Mouse (Mus musculus): ENCODE data around the gene Igsf9b.
A peak's percentile ranks its signal among the peaks of the same experiment; 100 is the strongest.

Igsf9b gene

DNA sequence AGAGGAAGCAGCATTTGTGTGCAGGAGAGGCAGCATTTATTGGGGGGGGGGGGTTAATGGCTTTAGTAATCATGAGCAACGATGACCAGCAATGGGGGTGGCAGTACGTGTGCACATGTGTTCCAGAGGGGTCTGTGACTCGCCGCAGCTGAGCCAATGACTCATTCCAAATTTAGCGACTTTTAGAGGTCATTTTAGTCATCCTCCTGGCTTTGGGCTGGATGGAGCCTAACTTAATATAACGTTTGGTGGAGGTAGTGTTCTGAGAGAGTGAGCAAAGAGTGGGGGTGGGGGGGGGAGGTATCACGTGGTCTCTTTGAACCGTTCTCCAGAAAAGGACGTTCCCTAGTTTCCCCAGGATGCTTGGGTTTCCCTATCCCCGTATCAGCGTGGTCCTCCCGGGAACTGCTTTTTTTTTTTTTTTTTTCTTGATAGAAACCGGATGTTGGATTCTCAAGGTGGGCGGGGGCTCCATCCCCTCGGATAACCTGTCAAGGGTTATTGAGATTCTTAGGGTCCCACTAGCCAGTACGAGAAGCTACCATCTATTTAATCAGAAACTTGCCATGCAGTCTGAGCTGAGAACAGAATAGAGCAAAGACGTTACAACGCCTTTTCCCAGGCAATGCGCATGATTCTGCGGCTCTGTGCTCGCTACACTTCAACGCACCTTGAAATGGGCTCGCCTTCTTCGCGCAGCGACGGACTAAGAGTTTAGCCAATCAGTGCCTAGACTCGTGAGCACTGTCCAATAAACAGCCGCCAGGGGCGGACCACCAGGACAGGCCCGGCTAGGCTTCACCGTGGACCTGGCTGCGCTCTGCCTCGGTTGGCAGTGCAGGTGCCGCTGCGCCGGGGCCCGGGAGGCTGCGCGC lies at the start of gene Igsf9b:
Gene Igsf9b (plus strand): TSS at position 794 of the 875 bp plus-strand sequence.
- peak; percentile 92 for DNase-seq

DNA sequence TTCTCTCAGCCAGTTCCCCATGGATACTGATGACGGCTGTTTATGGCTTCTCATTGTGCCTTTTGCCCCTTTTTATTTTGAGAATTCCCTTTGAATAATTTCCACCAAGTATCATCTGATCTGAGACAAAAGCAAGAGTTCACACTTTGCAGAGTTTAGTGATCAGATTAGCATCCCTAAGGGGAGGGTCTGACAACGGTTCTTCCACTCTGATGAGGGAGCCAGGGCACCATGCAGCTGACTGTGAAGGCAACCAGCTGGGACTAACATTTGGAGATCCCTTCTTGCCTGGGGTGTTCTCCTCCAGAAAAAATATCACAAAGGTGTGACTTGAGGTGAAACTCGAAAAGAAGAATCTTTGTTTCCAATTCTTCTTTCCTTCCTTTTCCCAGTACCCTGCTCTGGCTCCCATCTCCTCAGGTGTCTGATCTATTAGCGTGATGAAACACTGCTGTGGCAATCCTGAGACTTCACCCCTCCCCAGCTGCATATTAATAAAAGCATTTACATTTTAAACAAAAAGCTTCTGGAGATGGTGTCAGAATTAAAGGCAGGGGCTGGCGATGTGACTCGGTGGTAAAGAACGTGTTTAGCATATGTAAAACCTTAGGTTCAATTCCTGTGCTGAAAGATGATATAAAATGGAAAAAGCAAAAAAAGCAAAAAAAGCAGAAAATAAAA lies 46.8 kb upstream of the Igsf9b start:
- no peak for DNase-seq

DNA sequence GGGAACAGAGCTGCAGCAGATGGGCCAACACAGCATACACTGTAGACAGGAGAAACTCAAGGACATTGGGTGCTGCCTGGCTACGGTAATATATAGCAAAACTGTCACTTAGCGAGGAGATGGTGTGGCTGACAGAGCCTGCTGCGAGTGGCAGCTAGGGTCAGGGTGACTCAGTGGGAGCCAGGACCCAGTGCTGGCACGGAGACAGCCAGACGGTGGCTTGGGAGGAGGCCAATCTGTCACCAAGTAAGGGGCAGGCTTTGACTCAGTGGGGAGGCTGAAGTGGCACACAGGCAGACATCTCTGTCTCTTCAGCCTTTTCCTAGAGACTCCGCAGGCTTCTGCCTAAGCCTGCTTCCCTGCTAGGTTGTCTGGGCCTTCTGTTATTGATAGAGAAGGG lies 42.5 kb upstream of the Igsf9b start:
- no peak for DNase-seq

DNA sequence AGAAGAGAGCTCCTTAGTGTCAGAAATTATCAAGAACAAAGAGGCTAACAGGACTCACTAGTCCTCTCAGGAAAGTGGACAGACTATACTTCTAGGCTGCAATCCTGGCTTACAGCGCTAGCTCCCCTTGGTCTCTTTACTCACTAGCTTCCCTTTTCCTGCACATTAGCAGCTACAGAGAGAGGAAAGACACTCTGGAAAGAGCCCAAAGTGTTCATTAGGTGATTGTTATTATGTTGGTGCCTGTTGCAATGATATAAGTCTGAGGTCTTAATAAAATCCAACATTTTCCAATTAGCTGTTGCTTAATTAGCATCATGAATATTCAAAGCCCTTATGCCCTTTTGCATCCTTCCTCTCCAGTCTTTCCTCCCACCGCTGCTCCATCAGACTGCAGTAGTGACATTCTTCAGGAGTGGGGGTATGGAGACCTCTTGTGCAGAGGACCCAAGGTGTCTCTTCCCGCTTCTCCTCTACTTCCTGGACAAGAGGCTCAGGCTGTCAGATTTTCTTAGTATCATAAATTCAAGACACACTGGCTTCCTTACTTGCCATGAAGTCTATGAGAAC lies 38.5 kb upstream of the Igsf9b start:
- DNase-seq = no peak

DNA sequence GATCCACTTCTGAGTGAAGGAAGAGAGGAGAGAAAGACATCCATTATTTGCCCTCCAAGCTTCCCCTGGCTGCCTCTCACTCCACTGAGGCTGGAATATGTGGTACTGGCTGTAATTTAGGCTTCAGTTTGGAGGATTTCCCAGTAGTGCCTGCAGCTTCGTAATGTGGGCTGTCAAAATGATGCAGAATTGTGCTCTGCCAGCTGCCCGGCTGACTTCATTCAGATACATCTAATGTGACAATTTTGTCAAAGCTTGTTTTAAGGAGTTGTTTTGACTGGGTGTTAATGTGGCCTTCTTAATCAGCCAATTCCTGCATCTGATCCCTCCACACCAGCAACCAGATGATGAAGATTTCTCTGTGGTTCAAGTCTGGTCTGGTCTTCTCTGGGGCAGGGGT lies 37.1 kb upstream of the Igsf9b start:
- no peak for DNase-seq

DNA sequence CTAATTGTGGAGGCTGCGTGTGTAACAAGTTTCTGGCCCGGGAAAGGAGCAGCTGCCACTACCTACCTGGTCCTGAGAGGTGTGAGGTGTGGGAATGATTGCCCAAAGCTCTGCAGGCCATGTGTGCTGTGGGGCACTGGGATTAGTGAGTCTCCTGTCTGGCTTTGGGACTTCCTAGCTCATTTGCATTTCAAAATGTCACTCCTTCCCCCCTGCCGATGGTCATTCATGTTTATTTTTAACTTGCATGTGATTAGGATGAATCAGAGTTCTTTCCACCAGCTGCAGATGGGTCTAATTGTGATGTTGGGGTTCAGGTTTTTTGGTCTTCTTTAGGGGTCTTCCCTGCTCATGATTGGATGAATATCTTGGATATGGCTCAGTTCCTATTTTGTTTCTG lies 34.0 kb upstream of the Igsf9b start:
- no peak for DNase-seq

DNA sequence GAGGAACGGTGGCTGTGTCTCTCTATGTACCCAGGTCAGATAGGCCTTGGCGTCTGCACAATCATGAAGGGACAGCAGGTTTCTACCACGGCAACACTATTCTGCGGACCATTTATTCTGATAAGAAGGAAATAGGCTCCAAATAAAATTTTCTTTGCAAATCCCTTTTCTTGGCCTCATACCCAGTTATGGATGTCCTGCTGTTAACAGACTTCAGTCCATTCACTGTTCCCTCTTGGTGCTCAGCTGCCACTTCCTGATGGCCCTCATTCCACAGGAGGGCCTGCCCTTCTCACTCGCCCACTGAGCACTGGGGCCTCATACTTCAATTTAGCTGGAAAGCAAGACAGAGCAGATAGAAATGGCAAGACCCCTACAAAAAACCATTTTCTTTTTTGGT lies 31.1 kb upstream of the Igsf9b start:
- DNase-seq = no peak

DNA sequence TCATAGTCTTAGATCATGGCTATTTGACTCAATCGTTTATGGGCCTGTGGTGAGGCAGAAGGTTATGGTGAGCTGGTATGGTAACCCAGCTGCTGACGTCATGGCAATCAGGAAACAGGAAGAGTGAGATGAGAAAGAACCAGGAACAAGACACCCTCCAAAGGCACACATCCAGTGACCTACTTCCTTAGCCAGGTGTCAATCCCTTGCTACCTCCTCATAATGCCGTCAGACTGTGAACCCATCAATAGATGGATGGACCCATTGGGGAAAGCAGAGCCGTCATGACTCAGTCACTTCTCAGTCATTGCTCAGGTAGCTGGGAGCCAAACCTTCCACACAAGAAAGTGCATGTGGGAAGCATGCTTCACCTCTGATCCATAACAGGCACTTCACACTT lies 30.5 kb upstream of the Igsf9b start:
- no peak for DNase-seq

DNA sequence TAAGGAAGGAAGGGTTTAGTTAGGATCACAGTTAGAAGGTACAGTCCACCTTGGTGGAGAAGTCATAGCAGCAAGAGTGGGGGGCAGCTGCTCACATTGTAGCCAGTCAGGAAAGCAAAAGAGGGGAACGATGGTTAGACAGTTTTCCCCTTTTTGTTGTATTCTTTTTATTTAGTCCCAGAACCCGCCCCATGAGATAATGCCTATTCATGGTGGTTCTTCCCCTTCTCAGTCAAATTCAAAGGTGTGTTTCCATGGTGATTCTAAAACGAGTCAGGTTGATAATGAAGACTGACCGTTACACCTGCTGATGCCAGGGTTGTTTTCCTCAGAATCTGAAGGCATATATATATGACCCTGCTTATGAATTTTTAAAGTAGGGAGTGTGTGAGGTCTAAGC lies 29.7 kb upstream of the Igsf9b start:
- DNase-seq = no peak

DNA sequence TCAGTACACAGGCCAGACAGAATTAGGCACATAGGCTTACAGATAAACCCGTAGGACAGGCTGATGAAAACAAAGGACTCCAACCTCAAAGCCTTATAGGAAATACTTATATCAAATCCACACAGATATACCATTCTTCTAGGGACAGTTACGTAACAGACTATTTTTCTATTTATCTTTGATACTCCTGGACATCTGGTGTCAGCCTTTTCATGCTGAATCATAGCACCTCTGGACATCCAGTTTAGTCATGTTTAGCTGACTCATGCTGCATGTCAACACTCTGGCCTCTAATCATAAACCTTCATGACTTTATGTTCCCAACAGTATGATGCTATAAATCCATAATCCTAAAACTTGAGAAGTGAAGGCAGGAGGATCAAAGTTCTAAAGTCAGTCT lies 29.1 kb upstream of the Igsf9b start:
- no peak for DNase-seq

DNA sequence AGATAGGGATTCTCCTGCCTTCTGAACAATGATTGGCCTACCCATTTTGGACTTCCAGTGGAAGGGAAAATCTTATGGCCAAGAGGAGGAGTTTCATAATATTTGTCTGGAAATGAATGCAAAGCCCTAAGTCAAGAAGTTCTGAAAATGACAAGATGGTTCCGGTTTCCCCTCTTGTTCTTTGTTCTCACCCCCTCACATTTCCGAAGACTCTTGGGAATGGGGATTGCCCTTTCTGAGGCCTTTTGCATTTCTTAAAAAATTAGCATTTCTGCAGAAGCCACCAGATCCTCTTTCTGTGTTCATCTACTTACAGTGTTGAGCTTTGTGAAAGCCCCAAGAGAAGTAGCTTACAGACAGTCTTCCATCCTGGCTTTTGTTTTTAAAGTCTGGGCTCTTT lies 27.1 kb upstream of the Igsf9b start:
- no peak for DNase-seq

DNA sequence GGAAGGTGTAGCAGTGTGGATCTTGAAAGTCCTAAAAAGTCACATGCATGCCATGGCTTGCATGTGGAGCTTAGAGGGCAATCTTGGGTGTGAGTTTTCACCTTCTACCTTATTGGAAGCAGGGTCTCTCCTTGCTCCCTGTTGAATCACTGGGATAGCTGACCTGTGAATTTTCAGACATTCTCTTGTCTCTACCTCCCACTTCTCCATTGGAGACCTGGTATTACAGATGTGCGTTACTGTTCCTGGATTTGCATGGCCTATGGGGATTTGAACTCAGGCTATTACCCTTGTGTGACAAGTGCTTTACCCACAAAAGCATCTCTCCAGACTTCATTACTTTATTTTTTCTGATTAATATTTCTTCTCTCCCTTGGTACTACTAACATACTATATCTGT lies 26.1 kb upstream of the Igsf9b start:
- DNase-seq = no peak

DNA sequence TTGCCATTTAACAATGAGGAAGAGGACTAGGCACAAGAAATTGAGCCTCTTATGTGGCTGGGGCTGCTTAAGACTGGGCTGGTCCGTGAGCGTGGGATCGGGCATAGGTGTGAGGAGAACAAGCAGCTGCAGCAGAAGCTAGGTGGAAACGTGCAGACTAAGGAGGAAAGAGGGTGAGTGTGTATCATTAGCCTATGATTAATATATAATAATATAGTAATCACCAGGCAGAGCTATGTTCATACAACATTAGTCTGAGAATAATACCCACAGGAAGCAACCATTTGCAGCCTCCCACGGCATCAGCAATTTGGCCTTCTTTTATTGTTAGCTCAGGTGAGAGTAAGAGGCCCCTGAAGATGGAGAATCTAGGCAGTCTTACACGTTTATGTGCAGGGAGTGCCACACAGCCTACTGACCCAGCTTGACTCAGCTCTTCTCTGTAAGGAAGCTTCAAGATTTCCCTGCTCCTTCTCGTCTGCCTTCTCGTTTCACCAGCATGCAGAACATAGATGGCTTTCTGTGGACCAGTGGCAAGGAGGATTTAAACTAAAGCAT lies 22.6 kb upstream of the Igsf9b start:
- no peak for DNase-seq

DNA sequence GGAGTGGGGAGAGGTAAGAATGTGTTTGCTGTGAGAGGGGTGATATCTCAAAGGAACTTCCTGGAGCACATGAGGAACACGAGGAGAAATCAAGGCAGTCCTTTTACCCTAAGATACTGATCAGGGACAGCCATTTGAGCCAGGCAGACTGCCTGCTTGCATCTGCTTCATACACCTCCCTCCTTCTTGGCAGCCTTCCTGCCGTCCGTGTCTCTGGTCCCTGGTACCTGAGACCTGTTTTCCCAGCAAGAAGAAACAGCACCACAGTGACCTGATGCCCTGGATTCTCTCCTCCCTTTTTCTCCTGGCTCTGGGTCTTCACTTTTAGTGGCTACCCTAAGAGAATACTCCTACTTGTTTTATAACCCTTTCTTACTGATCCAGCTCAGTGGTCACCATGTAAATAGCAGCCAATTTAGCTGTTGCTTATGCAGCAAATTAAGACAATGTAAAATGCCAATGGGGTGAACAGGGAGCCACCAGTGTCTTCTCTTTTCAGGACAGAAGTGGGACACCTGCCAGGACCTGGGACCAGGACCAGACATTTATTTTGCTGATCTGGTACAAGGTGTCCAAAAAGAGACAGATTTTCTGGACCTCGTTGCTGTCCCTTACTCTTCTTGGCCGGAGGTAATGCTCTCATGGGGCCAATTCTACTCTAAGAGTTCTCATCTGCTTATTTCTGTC lies 21.5 kb upstream of the Igsf9b start:
- DNase-seq = no peak

DNA sequence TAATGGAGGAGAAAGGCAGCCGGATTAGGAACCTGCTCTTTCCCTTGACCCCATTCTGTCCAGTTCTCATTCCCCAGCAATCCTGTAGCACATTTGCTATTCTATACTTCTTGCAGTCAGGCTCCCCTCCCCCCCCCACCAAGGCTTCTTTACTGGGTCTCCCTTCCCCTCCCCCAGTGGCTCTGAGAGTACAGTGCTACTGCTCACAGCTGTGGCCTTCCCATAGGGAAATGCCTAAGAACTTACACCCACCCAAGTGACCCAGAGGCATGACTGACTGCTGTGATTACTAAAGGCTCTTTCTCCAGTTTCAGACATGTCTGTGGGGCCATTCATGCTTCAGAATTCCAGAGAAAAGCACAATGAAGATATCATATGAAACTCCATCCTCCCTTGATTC lies 20.0 kb upstream of the Igsf9b start:
- no peak for DNase-seq

DNA sequence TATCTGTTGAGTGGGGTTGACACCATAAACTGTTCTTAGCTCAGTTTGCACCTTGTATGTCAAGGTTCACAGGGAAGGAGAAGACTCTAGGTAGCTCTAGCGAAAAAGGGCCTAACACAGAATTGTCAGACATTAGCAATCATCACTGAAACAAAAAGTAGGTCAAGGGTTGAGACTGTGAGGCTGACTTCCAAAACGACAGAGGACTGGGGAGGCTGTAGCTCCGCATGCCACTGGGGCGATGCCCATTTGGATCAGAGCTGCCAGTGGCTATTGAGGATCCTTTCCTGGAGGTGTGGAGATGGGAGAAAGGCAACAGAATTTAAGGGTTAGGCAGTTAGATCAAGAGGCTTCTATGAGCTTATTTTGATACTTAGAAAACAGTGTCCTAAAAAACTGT lies 18.0 kb upstream of the Igsf9b start:
- no peak for DNase-seq

DNA sequence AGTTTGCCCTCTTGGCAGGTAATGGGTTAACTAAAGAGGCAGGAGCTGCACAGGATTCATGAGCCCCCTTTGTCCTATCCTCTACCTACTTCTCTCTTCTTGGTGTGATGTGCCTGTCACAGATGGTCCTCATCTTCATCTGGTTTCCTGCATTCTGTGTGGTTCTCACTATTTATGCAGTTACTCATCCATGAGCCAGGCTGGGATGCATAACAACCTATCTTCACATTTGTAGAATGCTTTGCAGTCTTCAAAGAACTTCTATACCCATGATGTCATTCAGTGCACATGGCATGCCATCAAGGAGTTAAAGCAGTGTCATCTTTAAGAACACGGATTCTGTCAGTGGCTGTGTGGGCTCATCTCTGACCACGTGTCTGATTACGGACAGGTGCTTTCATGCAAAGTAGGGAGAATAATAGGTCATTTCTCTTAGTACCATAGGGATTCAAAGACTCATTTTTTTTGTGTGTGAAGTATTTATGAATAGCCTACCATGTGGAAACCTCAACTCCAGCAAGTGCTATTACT lies 13.2 kb upstream of the Igsf9b start:
- DNase-seq = no peak

DNA sequence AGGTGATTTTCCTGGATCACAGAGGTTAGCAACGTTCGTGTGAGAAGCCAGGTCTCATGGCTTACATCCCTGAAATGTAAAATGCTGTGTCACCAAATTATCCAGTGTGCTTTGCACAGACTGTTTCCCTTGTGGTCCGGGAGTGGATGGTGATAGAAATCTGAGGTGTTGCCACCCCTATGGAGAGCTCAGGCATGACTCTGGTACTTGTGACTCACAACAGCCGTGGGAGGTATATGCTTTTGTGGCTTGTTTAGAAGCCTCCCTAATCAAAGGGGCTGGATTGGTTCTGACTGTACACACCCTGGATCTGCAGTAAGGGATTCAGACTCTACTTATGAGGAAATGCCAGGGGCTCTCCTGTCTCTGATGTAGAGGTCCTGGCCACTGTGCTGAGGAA lies 12.7 kb upstream of the Igsf9b start:
- no peak for DNase-seq

DNA sequence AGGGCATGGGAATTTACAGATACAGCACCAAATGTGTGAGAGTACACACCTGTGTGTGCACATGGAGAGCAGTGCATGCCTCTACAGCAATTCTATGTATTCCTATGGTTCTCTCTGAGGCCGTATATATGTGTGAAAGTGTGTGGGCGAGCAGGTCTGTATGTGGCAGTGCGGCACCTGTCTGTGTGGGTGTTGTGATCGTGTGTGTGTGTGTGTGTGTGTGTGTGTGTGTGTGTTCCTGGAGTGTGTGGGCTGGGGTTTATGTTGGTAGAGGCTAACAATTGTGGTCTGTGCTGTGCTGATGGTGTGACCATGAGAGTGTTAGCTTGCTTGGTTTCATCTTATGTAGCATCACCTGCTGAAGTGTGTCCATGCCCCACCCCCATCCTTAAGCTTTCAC lies 12.1 kb upstream of the Igsf9b start:
- no peak for DNase-seq

DNA sequence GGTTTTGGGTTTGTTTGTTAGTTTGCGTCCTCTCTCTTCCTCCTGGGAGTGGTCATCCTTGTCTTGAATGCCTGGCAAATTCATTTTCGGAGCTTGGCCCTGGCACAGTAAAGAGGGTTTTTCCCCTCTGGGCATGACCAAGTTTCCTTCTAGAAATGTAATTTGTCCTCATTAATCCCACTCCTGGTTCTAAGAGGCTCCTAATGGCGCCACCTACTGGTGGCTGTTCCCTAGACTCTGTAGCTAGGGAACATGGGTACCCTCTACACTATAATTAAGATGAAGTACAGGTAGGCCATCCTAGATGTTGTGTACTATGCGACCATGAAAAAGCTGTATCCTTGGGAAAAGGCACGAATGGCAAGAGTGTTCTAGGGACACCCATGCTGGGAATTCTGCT lies 11.6 kb upstream of the Igsf9b start:
- peak; percentile 27 for DNase-seq

DNA sequence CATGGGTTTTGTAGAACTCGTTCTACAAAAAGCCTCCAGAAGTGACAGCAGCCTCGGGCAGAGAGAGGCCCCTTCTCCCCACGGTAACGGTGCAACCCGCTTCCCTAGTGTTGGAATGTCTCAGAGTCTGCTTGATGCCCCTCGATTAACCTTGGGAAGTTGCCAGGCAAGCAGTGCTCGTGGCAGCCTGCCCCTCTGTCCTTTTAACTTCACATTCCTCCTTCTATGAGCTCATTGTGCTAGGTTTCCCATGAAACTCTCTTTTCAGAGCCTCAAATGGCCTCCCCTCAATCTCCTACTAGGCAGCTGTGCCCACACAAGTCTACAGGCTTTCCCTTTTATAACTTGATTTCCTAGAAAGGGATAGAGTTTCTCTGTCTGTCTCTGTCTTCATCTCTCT lies 10.6 kb upstream of the Igsf9b start:
- no peak for DNase-seq

DNA sequence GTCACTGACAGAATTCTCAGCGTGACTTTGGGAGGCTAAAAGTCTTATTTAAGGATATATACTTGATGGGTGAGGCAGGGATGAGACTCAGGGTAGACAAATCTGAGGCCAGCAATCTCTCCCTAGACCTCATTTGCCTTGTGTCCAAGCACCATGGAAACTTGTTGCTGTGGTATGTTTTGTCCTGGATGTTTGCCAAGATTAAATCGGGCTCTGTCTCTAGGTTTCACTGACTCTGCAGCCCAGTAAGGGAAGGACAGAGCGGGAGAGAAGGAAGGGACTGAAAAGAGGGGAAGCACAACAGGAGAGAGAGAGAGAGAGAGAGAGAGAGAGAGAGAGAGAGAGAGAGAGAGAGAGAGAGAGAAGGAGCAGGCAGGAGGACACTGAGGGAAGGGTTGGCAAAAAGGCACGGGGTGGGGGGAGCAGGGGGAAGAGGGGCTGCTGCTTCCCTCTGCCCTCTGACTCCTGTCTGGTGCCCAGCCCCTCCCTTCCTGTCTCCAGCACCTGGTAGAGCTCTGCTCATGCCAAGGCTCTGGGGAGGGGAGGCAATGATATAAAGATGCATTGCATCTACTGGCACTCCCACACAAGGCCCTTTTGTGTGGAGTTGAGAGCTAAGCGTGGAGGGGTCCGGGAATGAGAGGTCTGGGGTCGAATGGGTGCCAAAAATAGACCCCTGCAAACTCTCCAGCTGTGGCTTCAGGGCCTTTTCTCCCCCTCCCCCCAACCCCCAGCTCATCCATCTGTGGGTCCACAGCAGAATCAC lies 9.3 kb upstream of the Igsf9b start:
- no peak for DNase-seq
